Mouse (Mus musculus): ENCODE measurements around the gene Wbp2.

GRCm38 (mm10) chr11:116050196-116050595 lies 36.6 kb downstream of the Wbp2 start:
- TF ChIP-seq POLR2A (IDR thresholded peaks at IDR 0.05; ENCODE audit: control insufficient read depth, extremely low read depth, insufficient read depth, low read length, poor library complexity): no peak
- no peak for TF ChIP-seq CTCF (IDR thresholded peaks at IDR 0.05; ENCODE audit: borderline replicate concordance, control insufficient read depth, extremely low read depth, insufficient read depth, low read length, poor library complexity)

Measured in thymus, adult 2 months (tissue).